Mouse (Mus musculus) limb, embryonic 14.5 days (tissue): ENCODE measurements at regions not wholly inside any gene's neighbourhood (a gene's known extent, or its start where the extent isn't known, plus 50 kb on each side); places are given as distances from the start of the nearest gene placed in this dataset.

Source experiments
- ATAC-seq: fragments of 200-750 bp; cut with Nextera tagmentation; 2 replicates; pipeline ENCODE4 v1.8.0; 2017; ENCODE audit warnings: low read depth, moderate number of reproducible peaks, moderate TSS enrichment; ENCODE audit not compliant: low FRiP score
- DNase-seq: peaks from one replicate; pipeline ENCODE4 v3.0.0-alpha.2; 2015; ENCODE audit warnings: low spot score
- H3K27ac ChIP-seq: fragments of 300-500 bp; sonication (generic); replicated peaks from 2 replicates; pipeline ENCODE4 v1.5.1; 2014; ENCODE audit warnings: low read depth, mild to moderate bottlenecking, low read length, moderate library complexity, mixed read lengths
- H3K27me3 ChIP-seq: fragments of 300-500 bp; sonication (generic); 2 replicates; pipeline ENCODE4 v1.6.1; 2014; ENCODE audit warnings: low read length, mixed read lengths; ENCODE audit not compliant: control insufficient read depth, insufficient read depth
- H3K36me3 ChIP-seq: fragments of 300-500 bp; sonication (generic); 2 replicates; pipeline ENCODE4 v1.6.1; 2014; ENCODE audit warnings: mild to moderate bottlenecking, low read length, moderate library complexity, mixed read lengths; ENCODE audit not compliant: control insufficient read depth, insufficient read depth
- H3K4me1 ChIP-seq: fragments of 300-500 bp; sonication (generic); 2 replicates; pipeline ENCODE4 v1.6.1; 2014; ENCODE audit warnings: antibody characterized with exemption, low read length, mixed read lengths; ENCODE audit not compliant: control insufficient read depth, insufficient read depth
- H3K4me2 ChIP-seq: fragments of 300-500 bp; sonication (generic); replicated peaks from 2 replicates; pipeline ENCODE4 v1.6.1; 2014; ENCODE audit warnings: low read depth, mild to moderate bottlenecking, low read length, moderate library complexity; ENCODE audit not compliant: severe bottlenecking
- H3K4me3 ChIP-seq: fragments of 300-500 bp; sonication (generic); replicated peaks from 2 replicates; pipeline ENCODE4 v1.5.1; 2014; ENCODE audit warnings: low read length
- H3K9ac ChIP-seq: fragments of 300-500 bp; sonication (generic); 2 replicates; pipeline ENCODE4 v1.6.1; 2014; ENCODE audit warnings: mild to moderate bottlenecking, low read depth, low read length, moderate library complexity; ENCODE audit not compliant: severe bottlenecking
- H3K9me3 ChIP-seq: fragments of 300-500 bp; sonication (generic); 2 replicates; pipeline ENCODE4 v1.6.1; 2016; ENCODE audit warnings: low read length; ENCODE audit not compliant: control insufficient read depth
- POLR2A ChIP-seq: fragments of 200-500 bp; IDR thresholded peaks from 2 replicates; pipeline ENCODE4 v1.8.0; 2012; ENCODE audit warnings: inconsistent platforms, mild to moderate bottlenecking, moderate library complexity, borderline replicate concordance; ENCODE audit not compliant: insufficient read depth, insufficient read length; ENCODE audit errors: extremely low read depth
- WGBS: fragments of 180-500 bp; shearing (Covaris S2); extraction: QIAGEN DNeasy Blood & Tissue Kit; methylation state at CpG from one replicate; pipeline ENCODE4 v1.1.7; 2014; 5-methylcytosine and 5-hydroxymethylcytosine counted together

DNA sequence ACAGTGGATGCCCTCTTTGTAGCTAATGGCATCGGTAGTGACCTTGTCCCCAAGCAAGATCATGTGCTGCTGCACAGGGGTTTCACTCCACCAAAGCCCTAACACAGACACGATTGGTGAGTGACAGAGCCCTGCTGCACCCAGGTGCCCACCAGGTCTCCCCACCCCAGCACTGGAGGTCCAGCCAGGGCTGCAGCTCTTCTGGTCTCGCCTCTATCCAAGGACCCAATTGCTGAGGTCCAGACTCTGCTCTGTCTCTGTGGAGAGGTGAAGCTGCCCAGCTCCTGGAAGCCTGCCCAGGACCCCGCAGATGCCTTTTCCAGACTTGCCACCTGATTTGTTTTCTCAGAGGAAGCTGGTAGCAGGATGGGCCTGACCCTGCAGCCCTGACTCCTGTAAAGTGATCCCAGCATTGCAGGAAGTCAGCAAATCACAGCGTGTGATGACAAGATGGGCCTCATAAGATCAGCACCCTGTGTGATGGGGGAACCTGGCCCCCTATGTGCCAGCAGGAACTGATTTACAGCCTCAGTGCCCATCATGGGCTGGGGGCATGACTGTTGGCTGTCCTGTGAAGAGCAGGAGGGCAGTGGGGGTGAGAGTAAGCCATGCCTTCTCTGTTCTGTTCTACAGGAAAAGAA, 116.5 kb upstream of the Gm3448 start:
- no peak for ATAC-seq
- Histone ChIP-seq H3K4me2 (no peak overlapping the region), H3K4me1 (peaks cover 3% of the 10 kb centered on the region; the same call in 1 of the 2 replicates), H3K36me3 (no peaks in the 10 kb centered on the region), H3K9me3 (no peaks in the 10 kb centered on the region), H3K27me3 (no peaks in the 10 kb centered on the region), H3K4me3 (no peak overlapping the region), H3K9ac (no peak overlapping the region), H3K27ac (no peak overlapping the region)
- TF ChIP-seq POLR2A = no peak
- 65% methylated on average over 5 of the region's 5 CpGs for WGBS
- no peak for DNase-seq

GRCm38 (mm10) chr17:15152996-15153735, 111.8 kb upstream of the Gm3448 start:
- peaks cover 3% of the 10 kb centered on the region; the same call in 1 of the 2 replicates for H3K4me1 ChIP-seq
- no peak overlapping the region for H3K27ac ChIP-seq
- H3K4me3 ChIP-seq = no peak overlapping the region
- no peak overlapping the region for H3K9ac ChIP-seq
- peak; percentile 9 for DNase-seq
- 65% methylated on average over 7 of the region's 7 CpGs for WGBS
- no peak for ATAC-seq
- H3K36me3 ChIP-seq = no peaks in the 10 kb centered on the region
- H3K4me2 ChIP-seq = no peak overlapping the region
- H3K9me3 ChIP-seq = no peaks in the 10 kb centered on the region
- TF ChIP-seq POLR2A = no peak
- H3K27me3 ChIP-seq = no peaks in the 10 kb centered on the region

GRCm38 (mm10) chr17:15152477-15152876, 111.1 kb upstream of the Gm3448 start:
- TF ChIP-seq POLR2A = no peak

DNA sequence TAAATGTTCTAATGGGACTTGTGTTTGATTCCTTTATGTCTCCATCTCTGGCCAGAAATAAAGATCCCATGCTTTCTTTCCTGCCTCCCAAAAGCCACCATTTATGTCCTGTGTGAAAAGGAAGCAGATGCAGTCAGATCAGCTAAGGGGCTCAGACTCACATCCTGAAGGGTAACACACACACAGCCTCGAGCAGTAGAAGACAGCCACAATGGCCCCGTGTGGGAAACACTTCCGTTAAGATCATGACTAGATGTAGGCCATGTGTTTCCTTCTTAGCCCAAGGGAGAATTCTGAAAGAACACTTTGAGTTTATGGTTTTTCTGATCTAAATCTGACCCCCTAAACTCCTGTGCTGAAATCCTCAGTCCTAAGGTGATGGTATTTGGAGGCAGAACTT, 110.4 kb upstream of the Gm3448 start:
- no peaks in the 10 kb centered on the region for H3K27me3 ChIP-seq
- WGBS = 47% methylated on average over 3 of the region's 3 CpGs
- DNase-seq (no peak), ATAC-seq (no peak)
- peaks cover 3% of the 10 kb centered on the region; the same call in 1 of the 2 replicates for H3K4me1 ChIP-seq
- no peak overlapping the region for H3K27ac ChIP-seq
- no peaks in the 10 kb centered on the region for H3K9me3 ChIP-seq
- no peaks in the 10 kb centered on the region for H3K36me3 ChIP-seq
- H3K9ac ChIP-seq = no peak overlapping the region
- H3K4me2 ChIP-seq = no peak overlapping the region
- no peak overlapping the region for H3K4me3 ChIP-seq
- TF ChIP-seq POLR2A = no peak

More at GRCm38 (mm10) chr17:15152477-15152876, 111.1 kb upstream of the Gm3448 start:
- DNase-seq (no peak), ATAC-seq (no peak)
- H3K27ac ChIP-seq = no peak overlapping the region
- peaks cover 3% of the 10 kb centered on the region; the same call in 1 of the 2 replicates for H3K4me1 ChIP-seq
- no peak overlapping the region for H3K9ac ChIP-seq
- no peaks in the 10 kb centered on the region for H3K9me3 ChIP-seq
- no peaks in the 10 kb centered on the region for H3K36me3 ChIP-seq
- no peak overlapping the region for H3K4me2 ChIP-seq
- 43% methylated on average over 7 of the region's 7 CpGs for WGBS
- H3K27me3 ChIP-seq = no peaks in the 10 kb centered on the region
- H3K4me3 ChIP-seq = no peak overlapping the region

- H3K27ac ChIP-seq = no peak overlapping the region
- H3K36me3 ChIP-seq = no peaks in the 10 kb centered on the region
- no peak overlapping the region for H3K9ac ChIP-seq
- DNase-seq (no peak), ATAC-seq (no peak)
- H3K9me3 ChIP-seq = no peaks in the 10 kb centered on the region
- no peak overlapping the region for H3K4me3 ChIP-seq
- H3K4me2 ChIP-seq = no peak overlapping the region
- no peaks in the 10 kb centered on the region for H3K4me1 ChIP-seq
- TF ChIP-seq POLR2A = no peak
- H3K27me3 ChIP-seq = no peaks in the 10 kb centered on the region
- WGBS = 53% methylated on average over 7 of the region's 7 CpGs
Measured at GRCm38 (mm10) chr17:15146607-15147006, 105.3 kb upstream of the Gm3448 start.
